Mouse (Mus musculus) limb, embryonic 13.5 days (tissue): ENCODE results near the gene Abcb11. TPM values are rescaled to one million over a fixed set of nuclear protein-coding genes. Genes with fewer than 3 reads are reported as not detected.
"Not testable (repeated sequence)": the region's sequence is repeated elsewhere in the genome, so short reads cannot be mapped to it uniquely, and the experiment has no call there.

Experiments used
- ATAC-seq: fragments of 200-750 bp; cut with Nextera tagmentation; 2 replicates; pipeline ENCODE4 v1.8.0; 2017; ENCODE audit warnings: low read depth, moderate number of reproducible peaks, moderate TSS enrichment; ENCODE audit not compliant: low FRiP score
- H3K27ac ChIP-seq: fragments of 300-500 bp; sonication (generic); 2 replicates; pipeline ENCODE4 v1.5.1; 2015; ENCODE audit warnings: inconsistent platforms, mild to moderate bottlenecking, moderate library complexity
- H3K27me3 ChIP-seq: fragments of 300-500 bp; sonication (generic); 2 replicates; pipeline ENCODE4 v1.6.1; 2015; ENCODE audit warnings: mild to moderate bottlenecking, inconsistent platforms
- H3K36me3 ChIP-seq: fragments of 300-500 bp; sonication (generic); 2 replicates; pipeline ENCODE4 v1.6.1; 2015; ENCODE audit warnings: inconsistent platforms, mild to moderate bottlenecking, moderate library complexity
- H3K4me1 ChIP-seq: fragments of 300-500 bp; sonication (generic); 2 replicates; pipeline ENCODE4 v1.6.1; 2015; ENCODE audit warnings: inconsistent platforms
- H3K4me2 ChIP-seq: fragments of 300-500 bp; sonication (generic); replicated peaks from 2 replicates; pipeline ENCODE4 v1.6.1; 2015; ENCODE audit warnings: inconsistent platforms, mild to moderate bottlenecking, moderate library complexity
- H3K4me3 ChIP-seq: fragments of 300-500 bp; sonication (generic); 2 replicates; pipeline ENCODE4 v1.5.1; 2015; ENCODE audit warnings: moderate library complexity, mild to moderate bottlenecking, inconsistent platforms
- H3K9ac ChIP-seq: fragments of 300-500 bp; sonication (generic); 2 replicates; pipeline ENCODE4 v1.6.1; 2015; ENCODE audit warnings: mild to moderate bottlenecking, inconsistent platforms
- H3K9me3 ChIP-seq: fragments of 300-500 bp; sonication (generic); 2 replicates; pipeline ENCODE4 v1.6.1; 2016; ENCODE audit warnings: inconsistent platforms
- WGBS: fragments of 180-500 bp; shearing (Covaris S2); methylation state at CpG from one replicate; pipeline ENCODE4 v1.1.7; 2015; 5-methylcytosine and 5-hydroxymethylcytosine counted together
- polyA plus RNA-seq: library from polyadenylated mRNA; unstranded; fragments of >200 nt; fragmentation: Nextera tagmentation; extraction: Ambion mirVana; gene quantifications from 2 replicates; pipeline ENCODE4 v1.2.1, GENCODE M21; 2015

Abcb11 gene
- not detected in 2 replicates for polyA plus RNA-seq

DNA sequence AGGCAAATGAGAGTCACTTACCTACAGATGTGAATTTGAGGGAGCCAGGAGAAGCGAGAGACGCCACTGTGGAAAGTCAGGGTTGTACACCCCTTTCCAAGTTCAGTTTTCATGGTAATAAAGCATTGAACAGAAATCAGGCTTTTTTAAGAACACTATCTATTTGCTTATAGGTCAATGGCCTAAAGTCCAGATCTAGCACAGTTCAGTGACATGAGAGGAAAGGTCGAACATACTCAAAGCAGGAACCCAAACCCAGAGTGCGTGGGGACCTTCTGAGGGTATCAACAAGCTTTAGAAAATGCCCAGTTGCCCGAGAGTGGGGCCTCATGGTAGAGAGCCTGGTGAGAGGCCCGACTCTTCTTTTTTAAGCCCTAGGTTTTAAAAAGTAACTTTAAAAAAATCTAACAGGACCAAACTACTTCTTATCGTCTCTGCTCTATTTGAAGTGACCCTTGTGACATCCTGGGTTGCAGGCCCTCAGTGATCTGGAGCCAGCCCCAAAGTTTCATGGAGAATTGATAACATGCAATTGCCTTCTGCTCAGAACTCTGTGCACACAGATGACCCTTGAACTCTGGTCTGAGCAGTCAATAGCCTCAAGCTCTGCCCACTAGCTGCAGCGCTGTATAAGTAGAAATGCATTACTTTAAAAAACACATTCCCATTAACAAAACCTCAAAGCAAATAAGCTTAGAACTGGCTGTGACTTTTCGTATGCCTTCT lies at the start of gene Abcb11:
TSS of gene Abcb11 (minus strand) at position 121 of the 726 bp plus-strand sequence.
- H3K27ac ChIP-seq = no peak within 1 kb of the TSS
- no peaks in the 10 kb centered on the region for H3K27me3 ChIP-seq
- no peaks in the 10 kb centered on the region for H3K4me1 ChIP-seq
- no peak within 1 kb of the TSS for H3K4me3 ChIP-seq
- no peak within 1 kb of the TSS for H3K9ac ChIP-seq
- H3K36me3 ChIP-seq = no peaks in the 10 kb centered on the region
- 86% methylated on average over 9 of the region's 9 CpGs for WGBS
- no peaks in the 10 kb centered on the region for H3K9me3 ChIP-seq
- H3K4me2 ChIP-seq = no peak within 1 kb of the TSS
- ATAC-seq = no peak

- Histone ChIP-seq H3K4me3 (no peak overlapping the region), H3K27ac (no peak overlapping the region), H3K36me3 (no peaks in the 10 kb centered on the region), H3K4me1 (no peaks in the 10 kb centered on the region), H3K9me3 (no peaks in the 10 kb centered on the region), H3K4me2 (no peak overlapping the region), H3K27me3 (no peaks in the 10 kb centered on the region), H3K9ac (no peak overlapping the region)
- WGBS = 78% methylated on average over 3 of the region's 3 CpGs
- ATAC-seq = no peak
These were observed 43.9 kb upstream of the Abcb11 start for GRCm38 (mm10) chr2:69386118-69386871.

DNA sequence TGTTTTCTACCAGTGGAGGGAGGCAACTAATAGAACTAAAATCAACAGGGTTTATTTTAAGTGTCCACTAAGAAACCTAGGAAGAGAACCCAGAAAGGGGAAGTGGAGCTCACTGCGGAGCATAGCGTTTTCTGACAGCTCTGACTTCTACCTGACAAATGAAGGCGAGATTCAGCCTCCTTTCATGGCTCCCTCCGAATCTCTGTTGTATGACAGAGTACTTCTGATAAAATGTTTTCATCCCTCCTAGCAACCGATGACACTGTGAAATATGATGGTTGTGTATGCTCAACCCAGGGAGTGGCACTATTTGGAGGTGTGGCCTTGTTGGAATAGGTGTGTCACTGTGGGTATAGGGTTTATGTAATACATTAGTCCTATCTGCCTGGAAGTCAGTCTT lies 40.4 kb upstream of the Abcb11 start:
- WGBS = 89% methylated on average over 5 of the region's 5 CpGs
- no peaks in the 10 kb centered on the region for H3K36me3 ChIP-seq
- H3K4me2 ChIP-seq = no peak overlapping the region
- H3K9ac ChIP-seq = no peak overlapping the region
- H3K9me3 ChIP-seq = no peaks in the 10 kb centered on the region
- ATAC-seq = no peak
- peaks cover 3% of the 10 kb centered on the region; the same call in 1 of the 2 replicates for H3K4me1 ChIP-seq
- H3K4me3 ChIP-seq = no peak overlapping the region
- H3K27ac ChIP-seq = no peak overlapping the region
- H3K27me3 ChIP-seq = no peaks in the 10 kb centered on the region

DNA sequence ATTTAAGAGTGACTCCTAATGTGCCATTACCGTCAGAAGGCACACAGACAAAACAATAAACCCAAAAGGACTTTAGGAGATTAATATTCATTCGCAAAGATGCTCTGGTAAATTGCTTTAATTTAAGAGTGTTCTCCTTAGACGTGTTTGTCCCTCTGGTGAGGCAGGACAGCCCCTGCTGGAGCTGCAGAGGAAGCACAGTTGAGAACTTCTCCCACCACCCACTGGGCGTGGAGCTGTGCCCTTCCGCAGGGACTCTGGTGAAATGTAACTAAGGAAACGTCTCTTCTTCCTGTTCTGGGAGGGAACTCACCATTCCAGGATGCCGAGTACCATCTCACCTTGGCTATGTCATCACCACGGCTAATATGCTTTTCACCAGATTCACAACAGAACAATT lies 39.3 kb upstream of the Abcb11 start:
- peaks cover 3% of the 10 kb centered on the region; the same call in 1 of the 2 replicates for H3K4me1 ChIP-seq
- no peak overlapping the region for H3K27ac ChIP-seq
- H3K4me3 ChIP-seq = no peak overlapping the region
- ATAC-seq = no peak
- H3K9me3 ChIP-seq = no peaks in the 10 kb centered on the region
- WGBS = 41% methylated on average over 8 of the region's 8 CpGs
- no peaks in the 10 kb centered on the region for H3K27me3 ChIP-seq
- H3K9ac ChIP-seq = no peak overlapping the region
- no peak overlapping the region for H3K4me2 ChIP-seq
- H3K36me3 ChIP-seq = no peaks in the 10 kb centered on the region

- no peak within 1 kb of the TSS for H3K9ac ChIP-seq
- 58% methylated on average over 13 of the region's 13 CpGs for WGBS
- H3K27ac ChIP-seq = no peak within 1 kb of the TSS
- H3K36me3 ChIP-seq = no peaks in the 10 kb centered on the region
- ATAC-seq = no peak
- no peak within 1 kb of the TSS for H3K4me3 ChIP-seq
- no peaks in the 10 kb centered on the region for H3K9me3 ChIP-seq
- no peak within 1 kb of the TSS for H3K4me2 ChIP-seq
- peaks cover 3% of the 10 kb centered on the region; the same call in 1 of the 2 replicates for H3K4me1 ChIP-seq
- no peaks in the 10 kb centered on the region for H3K27me3 ChIP-seq
These were observed 37.9 kb upstream of the Abcb11 start, which contains the start of gene Dhrs9 for GRCm38 (mm10) chr2:69380281-69380680. Gene Dhrs9, plus strand, starts transcription at chr2:69380445.

- Histone ChIP-seq H3K27me3 (no peaks in the 10 kb centered on the region), H3K9ac (no peak overlapping the region), H3K9me3 (no peaks in the 10 kb centered on the region), H3K36me3 (no peaks in the 10 kb centered on the region), H3K27ac (no peak overlapping the region), H3K4me3 (no peak overlapping the region), H3K4me1 (peaks cover 3% of the 10 kb centered on the region; the same call in 1 of the 2 replicates), H3K4me2 (no peak overlapping the region)
- 50% methylated on average over 1 of the region's 1 CpGs for WGBS
- no peak for ATAC-seq
These were observed 37.4 kb upstream of the Abcb11 start for GRCm38 (mm10) chr2:69379801-69380200.

GRCm38 (mm10) chr2:69376780-69377179 lies 34.4 kb upstream of the Abcb11 start:
- Histone ChIP-seq H3K9me3 (no peaks in the 10 kb centered on the region), H3K4me2 (no peak overlapping the region), H3K36me3 (no peaks in the 10 kb centered on the region), H3K27ac (no peak overlapping the region), H3K9ac (no peak overlapping the region), H3K4me3 (no peak overlapping the region), H3K27me3 (no peaks in the 10 kb centered on the region), H3K4me1 (peaks cover 3% of the 10 kb centered on the region; the same call in 1 of the 2 replicates)
- ATAC-seq = no peak
- 77% methylated on average over 2 of the region's 2 CpGs for WGBS

DNA sequence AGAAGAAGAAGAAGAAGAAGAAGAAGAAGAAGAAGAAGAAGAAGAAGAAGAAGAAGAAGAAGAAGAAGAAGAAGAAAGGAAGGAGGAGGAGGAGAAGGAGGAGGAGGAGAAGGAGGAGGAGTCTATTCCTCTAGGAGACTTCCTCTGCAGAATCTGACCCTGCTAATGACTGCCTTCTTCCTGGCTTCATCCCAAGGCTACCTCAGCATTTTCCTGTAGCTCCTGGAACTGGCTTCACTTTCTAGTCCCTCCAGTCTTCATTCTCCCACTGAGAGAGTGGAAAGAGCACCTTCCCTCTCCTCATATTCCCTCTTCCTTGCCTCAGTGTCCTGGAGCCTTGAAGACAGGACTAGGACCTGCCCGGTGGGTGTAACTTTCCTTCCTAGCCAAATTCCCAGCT lies 22.9 kb upstream of the Abcb11 start:
- no peak overlapping the region for H3K27ac ChIP-seq
- H3K9ac ChIP-seq = no peak overlapping the region
- H3K4me2 ChIP-seq = no peak overlapping the region
- H3K9me3 ChIP-seq = no peaks in the 10 kb centered on the region
- H3K36me3 ChIP-seq = no peaks in the 10 kb centered on the region
- 95% methylated on average over 1 of the region's 1 CpGs for WGBS
- H3K27me3 ChIP-seq = no peaks in the 10 kb centered on the region
- no peak for ATAC-seq
- H3K4me1 ChIP-seq = no peaks in the 10 kb centered on the region
- H3K4me3 ChIP-seq = no peak overlapping the region

GRCm38 (mm10) chr2:69364831-69365230 lies 22.4 kb upstream of the Abcb11 start:
- H3K9me3 ChIP-seq = no peaks in the 10 kb centered on the region
- H3K36me3 ChIP-seq = no peaks in the 10 kb centered on the region
- H3K9ac ChIP-seq = no peak overlapping the region
- no peak overlapping the region for H3K4me3 ChIP-seq
- H3K4me2 ChIP-seq = no peak overlapping the region
- WGBS = 88% methylated on average over 2 of the region's 2 CpGs
- H3K4me1 ChIP-seq = no peaks in the 10 kb centered on the region
- no peak overlapping the region for H3K27ac ChIP-seq
- no peak for ATAC-seq
- H3K27me3 ChIP-seq = no peaks in the 10 kb centered on the region

DNA sequence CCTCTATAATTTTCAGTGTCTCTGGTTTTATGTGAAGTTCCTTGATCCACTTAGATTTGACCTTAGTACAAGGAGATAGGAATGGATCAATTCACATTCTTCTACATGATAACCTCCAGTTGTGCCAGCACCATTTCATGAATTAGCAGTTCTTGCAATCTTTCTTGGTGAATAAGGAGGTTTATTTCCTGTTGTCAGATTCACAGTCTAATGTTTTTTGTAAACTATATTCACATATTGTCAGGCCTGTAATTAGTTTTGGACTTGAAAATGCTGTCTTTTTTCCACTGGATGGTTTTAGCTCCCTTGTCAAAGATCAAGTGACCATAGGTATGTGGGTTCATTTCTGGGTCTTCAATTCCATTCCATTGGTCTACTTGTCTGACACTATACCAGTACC lies 13.0 kb upstream of the Abcb11 start:
- H3K4me2 ChIP-seq, H3K36me3 ChIP-seq, H3K9me3 ChIP-seq, H3K4me3 ChIP-seq, H3K9ac ChIP-seq, H3K27me3 ChIP-seq, H3K27ac ChIP-seq, H3K4me1 ChIP-seq: not testable (repeated sequence)
- ATAC-seq = peak; percentile 100

DNA sequence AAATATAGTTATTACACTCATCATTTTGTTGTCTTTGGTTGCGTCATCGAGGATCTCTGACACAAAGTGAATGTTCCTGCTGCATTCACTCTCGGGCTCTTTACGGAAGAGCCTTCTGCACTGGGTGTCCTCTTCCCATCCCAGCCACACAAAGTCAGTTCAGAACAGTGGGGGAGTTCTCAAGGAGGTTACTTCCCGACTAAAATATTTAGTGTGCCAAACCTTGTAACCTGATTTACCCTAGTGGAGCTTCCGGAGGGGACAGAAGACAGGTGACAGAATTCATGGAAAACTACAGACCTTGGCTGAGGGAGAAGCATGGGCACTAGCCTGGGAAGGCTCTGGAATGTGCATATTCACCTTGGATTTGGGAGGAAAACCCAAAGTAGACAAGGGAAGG lies 910 bp downstream of the Abcb11 start:
- Histone ChIP-seq H3K9me3 (no peaks in the 10 kb centered on the region), H3K4me1 (no peaks in the 10 kb centered on the region), H3K4me2 (no peak overlapping the region), H3K4me3 (no peak overlapping the region), H3K27ac (no peak overlapping the region), H3K27me3 (no peaks in the 10 kb centered on the region), H3K9ac (no peak overlapping the region), H3K36me3 (no peaks in the 10 kb centered on the region)
- 91% methylated on average over 6 of the region's 6 CpGs for WGBS
- ATAC-seq = no peak

GRCm38 (mm10) chr2:69331523-69331922 lies 10.9 kb downstream of the Abcb11 start:
- not testable (repeated sequence) for H3K27ac ChIP-seq, H3K9ac ChIP-seq, H3K27me3 ChIP-seq, ATAC-seq, H3K4me1 ChIP-seq, H3K4me2 ChIP-seq, H3K4me3 ChIP-seq, H3K36me3 ChIP-seq, H3K9me3 ChIP-seq
- WGBS = 81% methylated on average over 6 of the region's 6 CpGs
